Mouse (Mus musculus) MEL-GATA-1-ER (cell line): ENCODE measurements around the gene Grsf1.

Experiments
- DNase-seq: peaks from one replicate; pipeline ENCODE4 v3.0.0-alpha.2; 2012; ENCODE audit warnings: low read depth; ENCODE audit errors: extremely low read depth

Gene Grsf1

GRCm38 (mm10) chr5:88675443-88676387 lies at the start of gene Grsf1:
Gene Grsf1, minus strand, starts transcription at chr5:88676171.
- DNase-seq, result peak; percentile 43

- peak; percentile 96 for DNase-seq
Observed at GRCm38 (mm10) chr5:88724030-88724429, 48.1 kb upstream of the Grsf1 start.

- no peak for DNase-seq
Observed at GRCm38 (mm10) chr5:88722213-88722600, 46.2 kb upstream of the Grsf1 start.

- no peak for DNase-seq
Observed at GRCm38 (mm10) chr5:88721565-88722212, 45.7 kb upstream of the Grsf1 start.

GRCm38 (mm10) chr5:88721003-88721475 lies 45.1 kb upstream of the Grsf1 start:
- DNase-seq, result no peak

GRCm38 (mm10) chr5:88720116-88721002 lies 44.4 kb upstream of the Grsf1 start, which contains the start of gene Mob1b:
Gene Mob1b, plus strand, starts transcription at chr5:88720855.
- peak; percentile 77 for DNase-seq

- no peak for DNase-seq
Observed at GRCm38 (mm10) chr5:88716983-88717382, 41.0 kb upstream of the Grsf1 start.

- no peak for DNase-seq
Observed at GRCm38 (mm10) chr5:88712328-88712727, 36.4 kb upstream of the Grsf1 start.

- DNase-seq, result no peak
Observed at GRCm38 (mm10) chr5:88711618-88712224, 35.8 kb upstream of the Grsf1 start.

GRCm38 (mm10) chr5:88711128-88711527 lies 35.2 kb upstream of the Grsf1 start:
- DNase-seq, result no peak

GRCm38 (mm10) chr5:88703551-88703950 lies 27.6 kb upstream of the Grsf1 start:
- no peak for DNase-seq

- DNase-seq, result no peak
Observed at GRCm38 (mm10) chr5:88702041-88702440, 26.1 kb upstream of the Grsf1 start.

- DNase-seq, result no peak
Observed at GRCm38 (mm10) chr5:88699251-88699913, 23.4 kb upstream of the Grsf1 start.

GRCm38 (mm10) chr5:88697291-88697690 lies 21.3 kb upstream of the Grsf1 start:
- no peak for DNase-seq

GRCm38 (mm10) chr5:88693057-88693456 lies 17.1 kb upstream of the Grsf1 start:
- no peak for DNase-seq

GRCm38 (mm10) chr5:88692586-88692985 lies 16.6 kb upstream of the Grsf1 start:
- DNase-seq, result no peak

- no peak for DNase-seq
Observed at GRCm38 (mm10) chr5:88691506-88692095, 15.6 kb upstream of the Grsf1 start.

GRCm38 (mm10) chr5:88690681-88691505 lies 14.9 kb upstream of the Grsf1 start:
- no peak for DNase-seq
